Mouse (Mus musculus): ENCODE results near the gene Fam107b.

The Fam107b gene

DNA sequence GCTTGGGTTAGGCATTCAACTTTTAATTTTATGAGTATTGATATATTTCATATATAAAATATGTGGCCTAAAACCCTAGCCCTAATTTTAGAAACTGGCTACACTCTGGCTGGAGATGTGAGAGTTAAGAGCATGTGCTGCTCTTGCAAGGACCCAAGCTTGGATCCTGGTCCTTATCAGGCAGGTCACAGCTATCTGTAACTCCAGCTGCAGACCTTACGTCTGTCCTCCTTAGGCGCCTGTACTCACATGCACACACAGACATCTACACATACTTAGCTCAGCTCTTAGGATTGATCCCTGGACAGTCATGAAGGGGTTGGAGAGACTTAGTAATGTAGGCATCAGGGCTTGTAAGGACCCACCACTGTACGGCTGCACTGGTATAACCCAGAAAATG, 205.3 kb downstream of the Fam107b start:
- DNase-seq (ENCODE audit: low spot score), result peak; percentile 42

DNA sequence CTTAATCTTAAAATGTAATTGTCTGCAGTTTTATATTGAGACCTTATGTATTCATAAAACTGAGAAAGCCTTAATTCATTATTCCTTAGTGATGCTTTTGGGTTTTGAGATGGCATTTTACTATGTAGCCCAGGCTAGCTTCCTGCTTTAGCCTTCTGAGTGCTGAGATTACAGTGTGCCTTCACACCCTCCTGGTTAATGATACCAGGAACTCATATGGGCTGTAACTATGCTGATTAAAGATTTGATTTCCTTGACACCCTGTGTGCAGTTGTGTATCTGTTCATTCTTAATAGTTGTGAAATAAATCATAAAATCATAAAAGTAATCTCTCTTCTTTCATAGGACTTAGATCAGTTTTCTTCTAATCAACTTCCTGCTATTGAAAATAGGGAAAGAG, 205.8 kb downstream of the Fam107b start:
- no peak for DNase-seq (ENCODE audit: low spot score)

DNA sequence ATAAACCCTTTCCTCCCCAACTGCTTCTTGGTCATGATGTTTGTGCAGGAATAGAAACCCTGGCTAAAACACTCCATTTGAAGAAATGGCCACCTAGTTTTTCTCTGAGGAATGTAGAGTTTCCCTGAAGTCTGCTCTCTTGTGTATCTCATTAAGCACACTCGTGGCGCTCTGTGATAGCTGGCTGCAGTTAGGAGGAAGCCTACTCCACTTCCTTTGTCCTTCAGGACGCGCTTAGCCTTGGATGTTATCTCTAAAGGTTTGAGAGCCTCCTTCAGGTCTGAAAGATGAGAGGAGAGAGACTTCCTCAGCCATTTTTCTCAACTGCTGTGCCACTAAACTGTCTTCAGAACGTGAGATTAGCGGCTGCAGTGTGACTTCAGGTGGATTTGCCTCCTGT, 207.4 kb downstream of the Fam107b start:
- no peak for DNase-seq (ENCODE audit: low spot score)

DNA sequence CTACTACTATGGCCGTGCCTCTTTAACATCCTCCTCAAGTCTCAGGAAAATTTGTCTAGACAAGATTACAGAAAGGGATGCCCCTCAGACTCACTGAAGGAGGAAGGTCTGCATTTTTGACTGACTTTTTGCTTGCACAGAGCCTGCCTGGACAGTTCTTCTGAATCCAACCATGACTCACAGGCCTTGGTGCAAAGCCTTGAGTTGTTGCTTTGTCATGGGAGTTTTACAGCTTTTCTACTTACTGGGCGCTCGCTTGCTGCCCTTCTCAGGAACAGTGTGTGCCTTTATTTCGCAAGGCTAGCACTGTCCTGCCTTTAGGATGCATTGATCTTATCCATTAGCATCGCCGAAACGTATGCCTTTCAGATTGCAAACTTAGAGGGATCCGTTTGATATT, 215.3 kb downstream of the Fam107b start:
- DNase-seq (ENCODE audit: low spot score), result no peak

- no peak for DNase-seq (ENCODE audit: low spot score)
These were observed 217.6 kb downstream of the Fam107b start for GRCm38 (mm10) chr2:3787752-3788423.

DNA sequence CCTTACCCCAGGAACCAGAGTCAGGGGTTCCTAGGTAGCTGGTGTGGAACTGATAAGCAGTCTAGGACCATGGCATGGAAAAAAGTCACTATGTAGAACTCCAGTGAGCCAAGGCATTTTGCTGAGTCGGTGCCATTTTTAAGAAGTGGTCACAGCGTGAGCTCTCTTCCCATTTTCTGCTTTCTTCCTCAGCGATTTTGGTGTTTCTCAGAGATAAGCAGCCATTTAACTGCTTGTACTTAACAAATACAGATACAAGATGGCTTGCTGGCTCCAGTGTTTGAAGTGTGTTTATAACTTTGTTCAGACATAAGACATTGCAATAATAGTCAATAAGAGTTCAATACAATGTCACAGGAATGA, 218.1 kb downstream of the Fam107b start:
- no peak for DNase-seq (ENCODE audit: low spot score)

DNA sequence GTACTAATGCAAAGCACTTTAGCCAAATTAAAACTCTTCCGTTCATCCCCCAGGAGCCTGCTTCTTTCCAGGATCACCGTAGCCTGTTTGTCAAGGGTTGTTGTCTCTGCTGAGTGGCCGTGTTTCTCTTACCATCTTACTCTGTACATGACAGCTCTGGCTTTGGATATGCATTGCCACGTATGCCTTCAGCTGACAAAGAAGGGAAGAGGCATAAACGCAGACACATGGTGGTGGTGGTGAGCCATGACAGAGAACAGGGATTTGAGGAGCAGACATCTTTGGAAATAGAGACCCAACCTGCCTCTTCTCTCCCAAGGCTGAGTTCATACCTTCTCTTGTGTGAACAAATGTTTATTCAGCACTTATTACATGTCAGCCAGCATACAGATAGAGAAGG, 226.3 kb downstream of the Fam107b start:
- DNase-seq (ENCODE audit: low spot score), result no peak

- peak; percentile 20 for DNase-seq (ENCODE audit: low spot score)
These were observed 229.7 kb downstream of the Fam107b start for GRCm38 (mm10) chr2:3799767-3800554.

GRCm38 (mm10) chr2:3800555-3800878, 230.2 kb downstream of the Fam107b start:
- no peak for DNase-seq (ENCODE audit: low spot score)

DNA sequence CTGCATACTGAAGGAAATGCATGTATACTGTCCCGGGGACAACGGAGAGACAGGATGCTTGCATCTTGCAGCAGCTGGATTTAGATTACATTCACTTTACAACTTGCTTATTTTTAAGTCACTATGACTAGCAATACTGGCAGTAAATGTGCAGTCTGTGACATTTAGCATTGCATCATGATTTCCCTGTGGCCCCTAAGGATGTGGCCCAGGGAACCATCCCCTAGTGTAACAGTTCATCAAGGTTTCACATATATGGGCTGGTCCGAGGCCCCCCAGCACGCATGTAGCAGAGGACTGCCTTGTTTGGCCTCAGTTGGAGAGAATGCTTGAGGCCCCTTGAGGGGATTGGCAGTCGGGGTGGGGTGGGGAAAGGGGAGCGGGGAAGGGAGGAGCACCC, 235.5 kb downstream of the Fam107b start:
- DNase-seq (ENCODE audit: low spot score), result no peak

- no peak for DNase-seq (ENCODE audit: low spot score)
These were observed 240.0 kb downstream of the Fam107b start for GRCm38 (mm10) chr2:3810321-3810720.

DNA sequence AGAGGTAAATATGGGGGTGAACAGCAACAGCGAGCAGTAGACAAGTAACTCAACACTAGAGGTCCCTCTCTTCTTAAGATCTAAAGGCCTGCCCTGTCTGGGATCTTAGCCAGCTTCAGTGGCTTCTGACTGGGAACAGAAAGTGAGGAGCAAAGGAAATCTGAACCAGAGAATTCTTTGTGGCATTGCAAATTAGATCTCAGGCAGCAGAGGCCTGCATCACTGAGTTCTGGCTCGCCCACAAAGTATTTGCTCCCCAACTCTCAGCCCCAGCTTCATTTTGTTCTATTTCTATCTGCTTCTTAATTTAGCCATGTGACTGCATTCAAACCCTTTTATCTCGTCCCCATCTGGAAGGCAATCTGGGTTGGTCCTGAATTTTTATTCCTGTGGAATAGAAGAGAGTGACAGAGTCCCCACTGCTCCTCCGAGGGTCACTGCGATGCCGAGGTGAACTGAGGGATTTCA, 245.9 kb downstream of the Fam107b start:
- no peak for DNase-seq (ENCODE audit: low spot score)

- no peak for DNase-seq (ENCODE audit: low spot score)
These were observed 247.3 kb downstream of the Fam107b start for GRCm38 (mm10) chr2:3817626-3818025.

- no peak for DNase-seq (ENCODE audit: low spot score)
These were observed 252.5 kb downstream of the Fam107b start for GRCm38 (mm10) chr2:3822483-3823455.
